Mouse (Mus musculus) small intestine, adult 2 months (tissue): ENCODE data around the gene Atp6v0a4.

Source experiments
- CTCF ChIP-seq: fragments of 200-500 bp; IDR thresholded peaks from 2 replicates; pipeline ENCODE4 v1.5.1; 2012; ENCODE audit warnings: low read depth, mild to moderate bottlenecking, control low read depth, inconsistent platforms, low read length, moderate library complexity, mixed read lengths; ENCODE audit not compliant: insufficient replicate concordance, insufficient read length; ENCODE audit errors: extremely low read depth
- POLR2A ChIP-seq: fragments of 200-500 bp; IDR thresholded peaks from 2 replicates; pipeline ENCODE4 v1.6.1; 2012; ENCODE audit warnings: low read depth, mild to moderate bottlenecking, control low read depth, inconsistent platforms, low read length, moderate library complexity

DNA sequence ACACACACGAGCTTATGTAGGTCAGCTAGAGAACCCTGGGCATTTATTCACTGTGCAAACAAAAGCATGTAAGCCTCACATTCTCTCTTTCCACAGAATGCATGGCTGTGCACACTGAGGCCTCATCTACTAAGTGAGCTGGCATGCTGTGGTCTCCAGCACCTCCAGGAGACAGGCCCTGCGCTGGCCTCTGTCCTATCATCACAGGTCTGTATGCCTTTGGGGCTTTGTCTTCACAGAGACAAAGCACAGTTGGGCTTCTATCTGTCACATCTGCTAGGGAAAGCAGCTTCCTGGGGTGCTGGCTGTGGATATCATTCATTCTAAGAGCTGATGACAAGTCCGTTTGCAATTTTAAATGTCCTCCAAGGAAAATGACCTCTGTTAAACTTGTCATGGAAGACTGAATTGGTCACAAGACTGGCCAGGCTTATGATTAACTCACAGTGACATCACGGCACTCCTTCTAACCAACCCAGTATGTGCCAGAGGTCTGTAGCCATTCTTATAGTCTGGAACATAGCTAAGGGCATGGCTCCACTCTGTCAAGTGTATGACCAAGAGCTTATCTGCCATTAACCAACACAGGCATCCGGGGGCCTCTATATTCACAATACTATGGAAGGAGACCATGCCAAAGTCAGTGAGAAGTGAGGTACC lies 52.1 kb downstream of the Atp6v0a4 start:
- TF ChIP-seq CTCF (no peak), POLR2A (no peak)
